Comparison of ENCODE assay signal across 16 mouse cellular contexts in genomic region chr3:151305402-151305801, GRCm38 (mm10).
"Had no signal": no experiment of that assay in that cellular context is flagged by ENCODE, and none has a peak within 500 bp of the region (broad histone marks: within the 10 kb centered on the region; RNA-seq: fewer than 3 reads in every experiment).

No protein-coding gene starts in this region.

- H3K4me1 ChIP-seq: lung, embryonic 15.5 days; midbrain, embryonic 10.5 days; midbrain, embryonic 12.5 days; midbrain, embryonic 15.5 days; neural tube, embryonic 12.5 days; stomach, embryonic 15.5 days had no signal

- H3K36me3 ChIP-seq: lung, embryonic 15.5 days; midbrain, embryonic 10.5 days; midbrain, embryonic 12.5 days; midbrain, embryonic 15.5 days; neural tube, embryonic 12.5 days; stomach, embryonic 15.5 days had no signal

- H3K4me2 ChIP-seq: lung, embryonic 15.5 days; midbrain, embryonic 12.5 days; midbrain, embryonic 15.5 days; neural tube, embryonic 12.5 days; stomach, embryonic 15.5 days had no signal

- ATAC-seq: liver, postnatal 0 days; lung, postnatal 0 days; midbrain, embryonic 15.5 days had no signal

- H3K4me3 ChIP-seq: lung, embryonic 15.5 days; midbrain, embryonic 10.5 days; midbrain, embryonic 12.5 days; midbrain, embryonic 15.5 days; neural tube, embryonic 12.5 days; stomach, embryonic 15.5 days had no signal

- H3K9me3 ChIP-seq: lung, embryonic 15.5 days; midbrain, embryonic 10.5 days; midbrain, embryonic 12.5 days; midbrain, embryonic 15.5 days; neural tube, embryonic 12.5 days; stomach, embryonic 15.5 days had no signal

- H3K9ac ChIP-seq: liver, postnatal 0 days; lung, embryonic 15.5 days; midbrain, embryonic 12.5 days; midbrain, embryonic 15.5 days; neural tube, embryonic 12.5 days; stomach, embryonic 15.5 days had no signal

- DNase-seq: liver, postnatal 0 days; lung, adult 2 months; lung, postnatal 14 days; lung, postnatal 36 days; right cerebral cortex, postnatal 14 days; thymus, adult 2 months; thymus, postnatal 25 days; thymus, postnatal 4 days had no signal

- H3K27ac ChIP-seq: lung, embryonic 15.5 days; midbrain, embryonic 10.5 days; midbrain, embryonic 12.5 days; midbrain, embryonic 15.5 days; neural tube, embryonic 12.5 days; stomach, embryonic 15.5 days; stomach, postnatal 0 days had no signal

- H3K27me3 ChIP-seq: lung, embryonic 15.5 days; midbrain, embryonic 12.5 days; midbrain, embryonic 15.5 days; neural tube, embryonic 12.5 days; stomach, embryonic 15.5 days had no signal
